Mouse (Mus musculus) midbrain, embryonic 13.5 days (tissue): Measurements from ENCODE around the gene Vipr2. TPM values are rescaled to one million over a fixed set of nuclear protein-coding genes. Genes with fewer than 3 reads are reported as not detected.

ENCODE experiments used
- ATAC-seq: fragments of 200-750 bp; cut with Nextera tagmentation; 2 replicates; pipeline ENCODE4 v1.8.0; 2017; ENCODE audit warnings: mild to moderate bottlenecking, moderate TSS enrichment, moderate library complexity
- H3K27ac ChIP-seq: fragments of 300-500 bp; sonication (generic); 2 replicates; pipeline ENCODE4 v1.5.1; 2015; ENCODE audit warnings: inconsistent platforms, mild to moderate bottlenecking, moderate library complexity
- H3K27me3 ChIP-seq: fragments of 300-500 bp; sonication (generic); 2 replicates; pipeline ENCODE4 v1.6.1; 2015; ENCODE audit warnings: mild to moderate bottlenecking, inconsistent platforms
- H3K36me3 ChIP-seq: fragments of 300-500 bp; sonication (generic); 2 replicates; pipeline ENCODE4 v1.6.1; 2015; ENCODE audit warnings: mild to moderate bottlenecking, inconsistent platforms
- H3K4me1 ChIP-seq: fragments of 300-500 bp; sonication (generic); replicated peaks from 2 replicates; pipeline ENCODE4 v1.6.1; 2015; ENCODE audit warnings: inconsistent platforms
- H3K4me2 ChIP-seq: fragments of 300-500 bp; sonication (generic); replicated peaks from 2 replicates; pipeline ENCODE4 v1.6.1; 2015; ENCODE audit warnings: moderate library complexity, mild to moderate bottlenecking, inconsistent platforms
- H3K4me3 ChIP-seq: fragments of 300-500 bp; sonication (generic); replicated peaks from 2 replicates; pipeline ENCODE4 v1.5.1; 2015; ENCODE audit warnings: mild to moderate bottlenecking, inconsistent platforms
- H3K9ac ChIP-seq: fragments of 300-500 bp; sonication (generic); replicated peaks from 2 replicates; pipeline ENCODE4 v1.6.1; 2015; ENCODE audit warnings: mild to moderate bottlenecking, inconsistent platforms
- H3K9me3 ChIP-seq: fragments of 300-500 bp; sonication (generic); 2 replicates; pipeline ENCODE4 v1.6.1; 2016; ENCODE audit warnings: mild to moderate bottlenecking, inconsistent platforms
- WGBS: fragments of 180-500 bp; shearing (Covaris S2); methylation state at CpG from one replicate; pipeline ENCODE4 v1.1.7; 2015; 5-methylcytosine and 5-hydroxymethylcytosine counted together
- polyA plus RNA-seq: library from polyadenylated mRNA; unstranded; fragments of >200 nt; fragmentation: Nextera tagmentation; extraction: Ambion mirVana; gene quantifications from 2 replicates; pipeline ENCODE4 v1.2.1, GENCODE M21; 2015

The Vipr2 gene
- polyA plus RNA-seq, 1 experiment from 2014 or later: 1.3 TPM

DNA sequence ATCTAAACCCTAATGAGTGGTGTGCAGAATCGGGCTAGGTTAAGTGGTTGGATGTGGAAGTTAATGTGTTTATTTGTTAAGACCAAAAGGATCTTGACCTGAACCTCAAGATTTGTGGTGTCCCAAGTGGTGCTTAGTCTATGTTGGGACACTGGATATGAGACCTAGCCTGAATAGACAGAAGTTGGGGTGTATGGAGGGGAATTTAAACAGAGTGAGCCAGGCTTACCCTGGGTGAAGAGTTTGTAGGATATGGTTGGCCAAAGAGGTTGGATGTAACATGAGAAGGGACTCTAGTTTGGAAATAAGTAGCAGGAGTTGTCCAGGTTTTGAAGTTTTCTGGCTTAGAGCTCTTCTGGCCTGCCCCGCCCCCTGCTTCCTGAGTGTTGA lies 15.3 kb upstream of the Vipr2 start:
- H3K4me2 ChIP-seq: no peak overlapping the region
- no peak overlapping the region for H3K27ac ChIP-seq
- no peak overlapping the region for H3K9ac ChIP-seq
- peaks cover 47% of the 10 kb centered on the region for H3K36me3 ChIP-seq
- H3K9me3 ChIP-seq: peaks cover 29% of the 10 kb centered on the region
- no peaks in the 10 kb centered on the region for H3K27me3 ChIP-seq
- H3K4me1 ChIP-seq: no peaks in the 10 kb centered on the region
- 96% methylated on average over 2 of the region's 2 CpGs for WGBS
- H3K4me3 ChIP-seq: no peak overlapping the region
- peak; percentile 51 for ATAC-seq

- peaks cover 41% of the 10 kb centered on the region for H3K36me3 ChIP-seq
- H3K9ac ChIP-seq: no peak overlapping the region
- peaks cover 29% of the 10 kb centered on the region for H3K9me3 ChIP-seq
- no peaks in the 10 kb centered on the region for H3K27me3 ChIP-seq
- no peak overlapping the region for H3K27ac ChIP-seq
- WGBS: 97% methylated on average over 4 of the region's 4 CpGs
- no peak overlapping the region for H3K4me3 ChIP-seq
- ATAC-seq: no peak
- H3K4me2 ChIP-seq: no peak overlapping the region
- H3K4me1 ChIP-seq: no peaks in the 10 kb centered on the region
Measured at GRCm38 (mm10) chr12:116063020-116063419, 14.5 kb upstream of the Vipr2 start.

GRCm38 (mm10) chr12:116071023-116071422 lies 6.5 kb upstream of the Vipr2 start:
- no peaks in the 10 kb centered on the region for H3K9me3 ChIP-seq
- ATAC-seq: peak; percentile 85
- no peaks in the 10 kb centered on the region for H3K36me3 ChIP-seq
- H3K4me2 ChIP-seq: no peak overlapping the region
- H3K4me3 ChIP-seq: no peak overlapping the region
- no peak overlapping the region for H3K27ac ChIP-seq
- peaks cover 9% of the 10 kb centered on the region for H3K27me3 ChIP-seq
- no peak overlapping the region for H3K9ac ChIP-seq
- 20% methylated on average over 3 of the region's 3 CpGs for WGBS
- H3K4me1 ChIP-seq: no peaks in the 10 kb centered on the region

GRCm38 (mm10) chr12:116077855-116078366 lies 385 bp downstream of the Vipr2 start:
- Histone ChIP-seq H3K4me2 (peak overlapping the region; percentile 95), H3K4me3 (peak overlapping the region; percentile 64), H3K4me1 (peaks cover 9% of the 10 kb centered on the region), H3K27ac (no peak overlapping the region), H3K36me3 (no peaks in the 10 kb centered on the region), H3K9ac (peak overlapping the region; percentile 78), H3K9me3 (no peaks in the 10 kb centered on the region), H3K27me3 (peaks cover 19% of the 10 kb centered on the region)
- no peak for ATAC-seq
- 1% methylated on average over 24 of the region's 24 CpGs for WGBS

DNA sequence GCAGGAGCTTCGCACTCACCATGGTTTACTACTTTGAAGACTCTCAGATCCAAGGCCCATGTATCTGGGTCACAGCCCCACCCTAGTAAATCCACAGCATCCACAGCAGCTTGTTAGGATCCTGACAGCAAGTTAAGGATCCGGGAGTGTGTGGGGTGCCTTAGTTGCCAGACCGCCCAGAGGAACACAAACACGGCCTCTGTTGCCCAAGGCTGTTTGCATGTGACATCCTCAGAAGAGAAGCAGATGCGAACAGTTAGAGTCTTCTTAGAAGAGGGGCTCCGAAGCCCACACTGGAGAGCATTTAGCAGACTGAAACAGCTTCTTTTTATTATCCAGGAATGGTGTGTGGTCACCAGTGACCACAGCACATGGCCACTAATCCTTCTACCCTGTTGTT lies 5.6 kb downstream of the Vipr2 start:
- Histone ChIP-seq H3K9me3 (no peaks in the 10 kb centered on the region), H3K4me2 (no peak overlapping the region), H3K36me3 (no peaks in the 10 kb centered on the region), H3K4me1 (peaks cover under 1% of the 10 kb centered on the region; the same call in 1 of the 2 replicates), H3K4me3 (no peak overlapping the region), H3K27me3 (no peaks in the 10 kb centered on the region), H3K9ac (no peak overlapping the region), H3K27ac (no peak overlapping the region)
- ATAC-seq: no peak
- 90% methylated on average over 6 of the region's 6 CpGs for WGBS

DNA sequence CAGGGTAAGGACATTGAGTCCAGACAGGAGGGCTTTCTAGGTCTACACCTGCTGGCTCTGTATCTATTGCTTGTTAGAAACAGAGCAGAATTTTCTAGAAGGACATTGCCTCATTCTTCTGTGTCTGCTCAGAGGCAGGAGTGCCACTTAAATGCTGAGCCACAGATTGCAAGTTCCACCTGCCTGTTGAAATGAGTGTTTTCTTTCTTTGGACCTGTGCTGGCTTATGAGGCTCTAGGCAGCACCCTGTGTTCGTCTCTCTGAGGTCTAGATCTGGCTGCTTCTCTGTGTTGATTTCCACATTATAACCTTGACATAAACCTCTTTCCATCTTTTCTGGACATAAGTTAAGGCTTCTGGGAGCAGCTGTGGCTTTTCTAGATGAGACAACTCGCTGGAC lies 6.8 kb downstream of the Vipr2 start:
- ATAC-seq: no peak
- Histone ChIP-seq H3K4me2 (no peak overlapping the region), H3K9me3 (no peaks in the 10 kb centered on the region), H3K27me3 (no peaks in the 10 kb centered on the region), H3K4me1 (no peaks in the 10 kb centered on the region), H3K4me3 (no peak overlapping the region), H3K27ac (no peak overlapping the region), H3K36me3 (no peaks in the 10 kb centered on the region), H3K9ac (no peak overlapping the region)
- WGBS: 73% methylated on average over 2 of the region's 2 CpGs

DNA sequence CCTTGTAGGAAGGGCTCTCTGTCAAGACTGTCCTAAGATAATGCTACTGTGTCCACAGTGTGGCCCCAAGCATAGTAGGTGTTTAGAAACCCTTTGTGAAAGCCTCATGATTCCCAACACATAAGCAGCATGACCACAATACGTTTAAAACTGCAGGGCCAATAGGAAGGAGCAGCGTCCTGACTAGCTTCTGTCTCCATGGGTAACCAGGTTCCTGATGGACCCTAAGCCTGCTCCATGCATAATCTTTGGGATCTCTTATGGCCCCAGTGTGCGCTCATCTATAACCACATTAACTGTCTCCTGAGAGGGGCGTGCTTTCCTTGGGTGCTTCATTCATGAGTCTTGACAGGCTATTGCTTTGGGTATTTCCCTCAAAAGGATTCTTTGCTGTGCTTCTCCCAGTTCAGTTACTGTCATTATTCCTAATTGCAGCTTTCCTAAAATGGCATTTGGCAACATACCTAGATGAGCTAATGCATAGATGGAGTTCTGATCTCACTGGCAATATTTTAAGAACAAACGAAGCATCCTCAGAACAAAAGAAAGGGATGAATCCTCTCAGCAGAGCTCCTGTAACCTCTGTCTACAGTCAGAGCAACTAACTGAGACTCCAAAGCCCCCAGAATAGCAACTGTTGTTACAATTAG lies 9.6 kb downstream of the Vipr2 start:
- Histone ChIP-seq H3K4me2 (no peak overlapping the region), H3K27me3 (no peaks in the 10 kb centered on the region), H3K4me1 (no peaks in the 10 kb centered on the region), H3K4me3 (no peak overlapping the region), H3K9ac (no peak overlapping the region), H3K27ac (no peak overlapping the region), H3K9me3 (no peaks in the 10 kb centered on the region), H3K36me3 (no peaks in the 10 kb centered on the region)
- WGBS: 85% methylated on average over 5 of the region's 5 CpGs
- no peak for ATAC-seq

- Histone ChIP-seq H3K27me3 (no peaks in the 10 kb centered on the region), H3K4me1 (no peaks in the 10 kb centered on the region), H3K9me3 (no peaks in the 10 kb centered on the region), H3K4me2 (no peak overlapping the region), H3K36me3 (no peaks in the 10 kb centered on the region), H3K4me3 (no peak overlapping the region), H3K27ac (no peak overlapping the region), H3K9ac (no peak overlapping the region)
- 94% methylated on average over 3 of the region's 3 CpGs for whole genome bisulfite sequencing
- ATAC-seq: no peak
Measured at GRCm38 (mm10) chr12:116089836-116090235, 12.3 kb downstream of the Vipr2 start.

- Histone ChIP-seq H3K36me3 (no peaks in the 10 kb centered on the region), H3K9me3 (no peaks in the 10 kb centered on the region), H3K27me3 (no peaks in the 10 kb centered on the region), H3K4me3 (no peak overlapping the region), H3K4me2 (no peak overlapping the region), H3K9ac (no peak overlapping the region), H3K27ac (no peak overlapping the region), H3K4me1 (no peaks in the 10 kb centered on the region)
- 88% methylated on average over 14 of the region's 14 CpGs for WGBS
- no peak for ATAC-seq
Measured at GRCm38 (mm10) chr12:116094765-116095555, 17.4 kb downstream of the Vipr2 start.

- 83% methylated on average over 3 of the region's 3 CpGs for WGBS
- no peaks in the 10 kb centered on the region for H3K36me3 ChIP-seq
Measured at GRCm38 (mm10) chr12:116096361-116096904, 18.9 kb downstream of the Vipr2 start.

GRCm38 (mm10) chr12:116097166-116097565 lies 19.6 kb downstream of the Vipr2 start:
- 92% methylated on average over 8 of the region's 8 CpGs for WGBS
- no peaks in the 10 kb centered on the region for H3K4me1 ChIP-seq

More at GRCm38 (mm10) chr12:116096361-116096904, 18.9 kb downstream of the Vipr2 start:
- no peak for ATAC-seq
- Histone ChIP-seq H3K27ac (no peak overlapping the region), H3K4me3 (no peak overlapping the region), H3K9me3 (no peaks in the 10 kb centered on the region), H3K27me3 (no peaks in the 10 kb centered on the region), H3K9ac (no peak overlapping the region), H3K4me1 (no peaks in the 10 kb centered on the region), H3K4me2 (no peak overlapping the region)

GRCm38 (mm10) chr12:116101945-116102344 lies 24.4 kb downstream of the Vipr2 start:
- no peak overlapping the region for H3K4me3 ChIP-seq
- no peaks in the 10 kb centered on the region for H3K27me3 ChIP-seq
- ATAC-seq: no peak
- H3K27ac ChIP-seq: no peak overlapping the region
- H3K4me1 ChIP-seq: no peaks in the 10 kb centered on the region
- 95% methylated on average over 2 of the region's 2 CpGs for WGBS
- no peaks in the 10 kb centered on the region for H3K9me3 ChIP-seq
- no peaks in the 10 kb centered on the region for H3K36me3 ChIP-seq
- no peak overlapping the region for H3K9ac ChIP-seq
- H3K4me2 ChIP-seq: no peak overlapping the region

More at GRCm38 (mm10) chr12:116097166-116097565, 19.6 kb downstream of the Vipr2 start:
- Histone ChIP-seq H3K4me2 (no peak overlapping the region), H3K36me3 (no peaks in the 10 kb centered on the region), H3K4me3 (no peak overlapping the region), H3K27me3 (no peaks in the 10 kb centered on the region), H3K9me3 (no peaks in the 10 kb centered on the region), H3K9ac (no peak overlapping the region), H3K27ac (no peak overlapping the region)
- ATAC-seq: no peak
